Mouse (Mus musculus) testis, adult 2 months (tissue): ENCODE data around the gene Upp2. TPM values are rescaled to one million over a fixed set of nuclear protein-coding genes. Genes with fewer than 3 reads are reported as not detected.

Experiments used
- H3K27ac ChIP-seq: fragments of 200-500 bp; 2 replicates; pipeline ENCODE4 v1.5.1; 2012; ENCODE audit warnings: low read depth, low read length; ENCODE audit not compliant: control insufficient read depth, insufficient read depth
- H3K27me3 ChIP-seq: fragments of 200-500 bp; 2 replicates; pipeline ENCODE4 v1.6.1; 2012; ENCODE audit warnings: mild to moderate bottlenecking, low read length, moderate library complexity; ENCODE audit not compliant: control insufficient read depth, insufficient read depth
- H3K36me3 ChIP-seq: fragments of 200-500 bp; 2 replicates; pipeline ENCODE4 v1.6.1; 2012; ENCODE audit warnings: mild to moderate bottlenecking, low read length; ENCODE audit not compliant: control insufficient read depth, insufficient read depth
- H3K4me1 ChIP-seq: fragments of 200-500 bp; 2 replicates; pipeline ENCODE4 v1.6.1; 2012; ENCODE audit warnings: low read length; ENCODE audit not compliant: control insufficient read depth, insufficient read depth
- H3K4me3 ChIP-seq: fragments of 200-500 bp; 2 replicates; pipeline ENCODE4 v1.5.1; 2012; ENCODE audit warnings: low read depth, mild to moderate bottlenecking, low read length, moderate library complexity, mixed read lengths; ENCODE audit not compliant: control insufficient read depth
- CTCF ChIP-seq: fragments of 200-500 bp; IDR thresholded peaks from 2 replicates; pipeline ENCODE4 v1.5.1; 2012; ENCODE audit warnings: low read depth, mild to moderate bottlenecking, inconsistent platforms, low read length, moderate library complexity; ENCODE audit not compliant: control insufficient read depth, insufficient read depth, insufficient replicate concordance
- POLR2A ChIP-seq: fragments of 200-500 bp; IDR thresholded peaks from 2 replicates; pipeline ENCODE4 v1.6.1; 2012; ENCODE audit warnings: low read depth, mild to moderate bottlenecking, inconsistent platforms, low read length, moderate library complexity; ENCODE audit not compliant: control insufficient read depth
- polyA plus RNA-seq: library from polyadenylated mRNA; depleted of rRNA; stranded (reverse); fragments of >200 nt; gene quantifications from 2 replicates; pipeline ENCODE4 v1.2.3, GENCODE M21; 2012; rRNA removed

Gene Upp2
- polyA plus RNA-seq, 1 experiment: 7.0 TPM

DNA sequence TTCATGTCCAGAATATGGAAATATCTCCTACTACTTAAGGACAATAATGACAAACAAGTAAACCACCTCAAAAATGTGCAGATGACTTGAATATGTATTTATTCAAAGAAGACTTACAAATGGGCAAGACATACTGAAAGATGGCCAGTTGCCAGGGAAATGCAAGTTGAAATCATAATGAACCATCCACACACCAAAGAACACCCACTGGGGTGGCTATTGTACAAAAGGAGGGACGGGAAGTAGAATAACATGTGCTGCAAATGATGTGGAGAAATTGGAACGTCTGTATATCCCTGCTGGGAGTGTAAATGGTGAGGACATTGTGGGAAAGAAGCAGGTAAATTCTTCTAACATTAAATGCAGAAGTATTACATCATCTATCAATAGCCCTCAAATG is 245.8 kb downstream of the Upp2 start:
- Histone ChIP-seq H3K27me3 (no peaks in the 10 kb centered on the region), H3K36me3 (no peaks in the 10 kb centered on the region), H3K4me3 (no peak overlapping the region), H3K4me1 (no peaks in the 10 kb centered on the region), H3K27ac (no peak overlapping the region)
- TF ChIP-seq POLR2A (no peak), CTCF (no peak)

DNA sequence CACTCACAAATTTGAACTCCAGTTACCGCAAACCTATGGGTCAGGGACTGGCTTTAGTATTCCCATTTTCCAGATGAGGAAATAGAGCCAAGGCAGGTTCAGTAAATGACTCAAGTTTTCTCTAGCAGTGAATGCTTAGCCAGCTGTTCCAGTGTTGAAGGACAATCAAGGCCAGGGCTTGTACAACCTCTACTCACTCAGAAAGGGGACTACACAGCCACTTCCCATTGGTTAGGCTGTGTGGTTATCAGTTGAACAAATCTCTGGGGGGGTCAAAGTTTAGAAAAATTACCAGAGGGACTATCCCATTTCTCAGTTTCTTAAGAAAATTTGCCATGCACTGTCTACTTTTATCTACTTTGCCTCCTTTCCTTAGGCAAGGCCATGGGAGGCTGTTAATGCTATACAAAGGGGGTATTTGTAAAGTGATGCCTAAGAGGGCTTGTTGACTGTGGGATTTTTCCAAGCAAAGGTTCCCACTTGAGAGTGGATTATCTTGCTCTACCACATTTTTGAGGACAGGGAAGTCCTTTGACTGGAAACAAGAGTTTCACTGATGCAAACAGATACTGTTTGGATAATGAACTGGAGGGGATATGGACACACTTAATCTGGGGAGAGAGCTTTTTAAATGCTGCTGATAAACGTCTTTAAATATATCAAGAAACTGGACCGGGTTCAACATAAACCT is 262.0 kb downstream of the Upp2 start:
- H3K27ac ChIP-seq: no peak overlapping the region
- no peak overlapping the region for H3K4me3 ChIP-seq
- H3K27me3 ChIP-seq: no peaks in the 10 kb centered on the region
- H3K36me3 ChIP-seq: no peaks in the 10 kb centered on the region; the same call in 1 of the 2 replicates
- peaks cover 2% of the 10 kb centered on the region for H3K4me1 ChIP-seq
- no peak for TF ChIP-seq CTCF
- TF ChIP-seq POLR2A: no peak

DNA sequence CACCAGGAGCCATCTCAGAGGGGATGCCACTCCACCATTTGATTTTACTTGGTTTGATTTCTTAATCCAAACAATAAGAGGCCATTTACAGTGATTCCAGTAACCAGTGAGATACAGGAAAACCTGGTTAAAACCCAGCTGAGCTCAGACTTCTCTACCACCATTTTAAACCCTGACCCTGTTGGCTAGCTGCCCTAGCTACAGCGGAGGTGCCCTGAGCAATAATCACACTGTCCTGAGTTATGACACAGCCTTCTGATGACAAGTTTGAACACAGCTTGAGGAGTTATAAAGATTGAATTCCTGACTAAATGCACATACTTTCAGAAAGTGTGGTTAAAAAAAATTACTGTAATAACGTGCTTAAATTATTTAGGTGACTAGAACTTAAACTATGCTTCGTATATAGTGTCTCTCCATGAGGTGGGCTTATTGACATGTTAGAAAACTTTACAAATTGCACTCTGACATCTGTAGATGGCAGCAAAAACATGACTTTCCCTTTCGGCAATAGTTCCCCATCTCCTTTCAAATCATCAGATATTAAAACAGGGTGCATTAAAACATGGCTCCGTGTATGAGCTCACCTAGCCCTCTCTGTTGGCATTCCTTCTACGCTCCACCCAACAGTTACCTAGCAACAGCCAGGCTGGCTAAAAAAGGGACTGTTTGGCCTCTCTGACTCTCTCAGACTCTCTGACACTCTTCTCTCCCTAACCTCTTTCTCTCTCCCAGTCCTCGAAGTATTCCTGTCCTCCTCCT is 263.1 kb downstream of the Upp2 start:
- TF ChIP-seq POLR2A (no peak), CTCF (no peak)
- no peaks in the 10 kb centered on the region; the same call in 1 of the 2 replicates for H3K36me3 ChIP-seq
- peaks cover 2% of the 10 kb centered on the region for H3K4me1 ChIP-seq
- no peak overlapping the region for H3K4me3 ChIP-seq
- no peak overlapping the region for H3K27ac ChIP-seq
- no peaks in the 10 kb centered on the region for H3K27me3 ChIP-seq

DNA sequence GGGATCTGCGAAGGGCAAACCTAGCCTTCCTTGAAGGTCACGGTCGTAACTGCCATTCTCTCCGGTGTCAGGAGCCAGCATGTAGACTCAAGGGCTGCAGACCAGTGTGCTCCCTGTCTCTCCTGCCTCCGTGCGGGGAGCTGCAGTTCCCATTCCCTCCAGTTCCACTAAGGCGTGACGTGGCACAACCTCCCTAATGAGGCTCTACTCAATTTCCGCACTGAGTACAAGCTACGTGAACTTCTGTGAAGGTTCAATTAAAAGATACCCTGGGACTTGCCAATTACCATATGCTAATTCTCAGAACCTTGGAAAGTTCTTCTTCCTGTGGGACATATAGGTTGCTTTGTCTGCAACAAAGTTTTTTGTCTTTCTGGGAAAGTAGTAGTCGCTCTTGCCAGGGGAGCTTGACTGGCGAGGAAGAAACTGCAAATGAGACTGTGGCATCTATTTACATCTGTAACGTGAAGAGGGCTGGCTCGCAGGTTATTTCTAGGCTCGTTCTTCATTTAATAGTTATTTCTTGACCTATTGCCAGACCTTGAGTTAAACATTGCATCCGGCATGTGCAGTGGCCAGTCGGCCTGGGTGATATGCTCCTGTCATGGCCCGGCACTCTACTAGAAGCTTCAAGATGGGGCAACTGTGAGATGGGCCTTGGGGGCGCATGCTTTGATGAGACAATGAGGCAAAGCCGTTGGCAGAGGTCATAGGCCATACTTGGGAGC is 265.3 kb downstream of the Upp2 start:
- Histone ChIP-seq H3K27me3 (no peaks in the 10 kb centered on the region), H3K4me3 (peak overlapping the region; percentile 28), H3K36me3 (no peaks in the 10 kb centered on the region; the same call in 1 of the 2 replicates), H3K27ac (no peak overlapping the region), H3K4me1 (no peaks in the 10 kb centered on the region; the same call in 1 of the 2 replicates)
- TF ChIP-seq POLR2A (no peak), CTCF (no peak)

DNA sequence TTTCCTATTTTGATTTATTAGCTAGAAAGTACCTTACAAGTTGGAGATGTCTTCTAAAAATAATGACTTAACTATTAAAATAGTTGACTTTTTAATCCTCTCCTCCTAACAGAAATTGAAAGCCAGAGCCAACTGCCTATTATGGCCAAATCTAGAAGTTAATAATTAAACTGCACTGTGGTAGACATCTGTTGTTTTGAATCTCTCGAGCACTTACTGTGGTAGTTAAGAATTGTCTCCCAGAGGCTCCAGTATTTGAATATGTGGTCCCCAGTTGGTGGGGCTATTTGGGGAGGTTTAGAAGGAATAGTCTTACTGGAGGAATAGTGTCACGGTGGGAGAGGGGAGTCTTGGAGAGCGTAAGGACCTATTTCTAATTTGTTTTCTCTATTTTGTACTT is 273.9 kb downstream of the Upp2 start:
- no peak for TF ChIP-seq POLR2A
- TF ChIP-seq CTCF: no peak

DNA sequence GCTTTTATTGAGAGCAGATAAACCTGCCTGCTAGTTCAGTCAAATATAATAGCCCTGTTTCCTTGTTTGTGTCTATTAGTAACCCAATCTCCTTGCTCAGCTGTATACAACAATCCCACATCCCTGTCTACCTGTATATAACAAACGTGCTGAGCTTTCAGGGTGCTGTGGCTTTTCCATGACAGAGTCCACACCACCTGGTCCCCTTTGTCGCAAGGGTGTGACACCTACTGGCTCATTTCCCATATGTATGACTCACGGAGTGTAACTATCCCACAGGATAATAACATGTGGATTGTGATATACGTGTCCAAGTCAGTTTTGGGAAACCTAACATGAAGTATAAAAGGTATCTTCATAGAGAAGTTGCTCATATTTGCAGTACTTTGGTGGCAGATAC is 275.3 kb downstream of the Upp2 start:
- H3K27me3 ChIP-seq: no peaks in the 10 kb centered on the region
- H3K4me1 ChIP-seq: no peaks in the 10 kb centered on the region
- no peaks in the 10 kb centered on the region for H3K36me3 ChIP-seq
- no peak for TF ChIP-seq CTCF
- no peak for TF ChIP-seq POLR2A
- no peak overlapping the region for H3K4me3 ChIP-seq
- H3K27ac ChIP-seq: no peak overlapping the region

More for the DNA sequence above, 273.9 kb downstream of the Upp2 start:
- Histone ChIP-seq H3K36me3 (no peaks in the 10 kb centered on the region), H3K4me3 (no peak overlapping the region), H3K27ac (no peak overlapping the region), H3K4me1 (no peaks in the 10 kb centered on the region), H3K27me3 (no peaks in the 10 kb centered on the region)

Other genes with a start within 250 kb of the Upp2 start
- 0.48 and 1.4 TPM in 2 replicates for gene Acvr1c, start 209.4 kb upstream of the Upp2 start, polyA plus RNA-seq
- gene Gm17409, start 97.2 kb upstream of the Upp2 start, polyA plus RNA-seq: 0.15 TPM in 1 of 2 replicates, not detected in the other
- 2.0 and 2.3 TPM in 2 replicates for gene Acvr1, start 141 bp upstream of the Upp2 start, polyA plus RNA-seq